Comparison of ENCODE assay signal across 8 mouse cellular contexts in genomic region chr8:104247054-104247907, GRCm38 (mm10). TPM values are rescaled to one million over a fixed set of nuclear protein-coding genes. Genes with fewer than 3 reads are reported as not detected.
DNase-seq lines count a peak whose midpoint lies in the region; ATAC-seq lines count a peak whose summit lies in the region.

No protein-coding gene starts in this region.

- H3K4me1 ChIP-seq in heart, embryonic 10.5 days: peaks cover 23% of the 10 kb centered on the region
- peaks cover 12% of the 10 kb centered on the region for H3K4me1 ChIP-seq in kidney, embryonic 14.5 days (ENCODE audit: control insufficient read depth, insufficient read depth, low read length)

- H3K9ac ChIP-seq in kidney, embryonic 14.5 days (ENCODE audit: low read depth, low read length): peak overlapping the region; percentile 78

- 0 out of 2 replicates have a peak overlapping the region, but pooled peaks have one; percentile 90 for H3K27ac ChIP-seq in heart, embryonic 10.5 days
- H3K27ac ChIP-seq in kidney, embryonic 14.5 days (ENCODE audit: low read depth, low read length): no peak overlapping the region

- 68% methylated on average over 22 of the region's 22 CpGs for WGBS in heart, embryonic 10.5 days
- WGBS in kidney, embryonic 14.5 days: 63% methylated on average over 22 of the region's 22 CpGs

- H3K27me3 ChIP-seq in heart, embryonic 10.5 days (ENCODE audit: insufficient read depth, poor library complexity, severe bottlenecking): no peaks in the 10 kb centered on the region
- H3K27me3 ChIP-seq in kidney, embryonic 14.5 days (ENCODE audit: control insufficient read depth, insufficient read depth, low read length): no peaks in the 10 kb centered on the region

- peak; percentile 90 for DNase-seq in A20 (ENCODE audit: low read depth, low spot score)
- peak; percentile 19 for DNase-seq in ZHBTc4 (ENCODE audit: low read depth, low spot score)
- DNase-seq in heart, embryonic 10.5 days (ENCODE audit: low spot score): no peak
- peak; percentile 39 for DNase-seq in lung, postnatal 14 days
- peak; percentile 81 to 84 for DNase-seq in spleen, adult 18-20 months
- DNase-seq in yolk sac, embryonic 10.5 days (ENCODE audit: low spot score): no peak
- DNase-seq in layer of hippocampus, adult 9-10 months (ENCODE audit: low spot score): no peak

- no peaks in the 10 kb centered on the region for H3K9me3 ChIP-seq in heart, embryonic 10.5 days
- H3K9me3 ChIP-seq in kidney, embryonic 14.5 days (ENCODE audit: control insufficient read depth, low read length): no peaks in the 10 kb centered on the region

- H3K36me3 ChIP-seq in heart, embryonic 10.5 days: peaks cover 9% of the 10 kb centered on the region; the same call in 1 of the 2 replicates
- H3K36me3 ChIP-seq in kidney, embryonic 14.5 days (ENCODE audit: control insufficient read depth, insufficient read depth, low read length): peaks cover 13% of the 10 kb centered on the region

- H3K4me3 ChIP-seq in heart, embryonic 10.5 days: peak overlapping the region; percentile 81
- H3K4me3 ChIP-seq in kidney, embryonic 14.5 days (ENCODE audit: low read length): peak overlapping the region; percentile 81

- peak overlapping the region; percentile 64 for H3K4me2 ChIP-seq in kidney, embryonic 14.5 days (replicated peaks; ENCODE audit: low read depth, low read length)

- no peak for ATAC-seq in kidney, embryonic 14.5 days (ENCODE audit: low FRiP score, low TSS enrichment)

RNA-seq across cellular contexts. Expression of gene Tk2, which starts 1.1 kb away (rescaled TPM):
- polyA plus RNA-seq in heart, embryonic 10.5 days (2016; fragmentation: Nextera tagmentation; extraction: Ambion mirVana): 13.0 and 17.3 TPM in 2 replicates
- polyA plus RNA-seq in kidney, embryonic 14.5 days (2014; fragmentation: Nextera tagmentation; extraction: Ambion mirVana): 16.9 and 25.2 TPM in 2 replicates

RNA-seq across cellular contexts. Expression of gene Cklf, which starts 3.4 kb away (rescaled TPM):
- polyA plus RNA-seq in heart, embryonic 10.5 days (2016; fragmentation: Nextera tagmentation; extraction: Ambion mirVana): 31.1 and 36.2 TPM in 2 replicates
- polyA plus RNA-seq in kidney, embryonic 14.5 days (2014; fragmentation: Nextera tagmentation; extraction: Ambion mirVana): 51.7 and 51.8 TPM in 2 replicates

RNA-seq across cellular contexts. Expression of gene Cmtm2a, which starts 45.7 kb away (rescaled TPM):
- not detected in 2 replicates for polyA plus RNA-seq in heart, embryonic 10.5 days (2016; fragmentation: Nextera tagmentation; extraction: Ambion mirVana)
- not detected in 2 replicates for polyA plus RNA-seq in kidney, embryonic 14.5 days (2014; fragmentation: Nextera tagmentation; extraction: Ambion mirVana)

Comparison
In these comparisons a context has a peak if more than half of its experiments do, and no peak if none do; other contexts are left out.
1. DNase-seq: peak in A20 (single experiment), ZHBTc4 (single experiment), lung, postnatal 14 days (single experiment) and spleen, adult 18-20 months (2 of 2); none in heart, embryonic 10.5 days (single experiment), yolk sac, embryonic 10.5 days (single experiment) and layer of hippocampus, adult 9-10 months (single experiment).